Mouse (Mus musculus) embryonic facial prominence, embryonic 11.5 days (tissue): Measurements from ENCODE around the gene Lonp2. TPM values are rescaled to one million over a fixed set of nuclear protein-coding genes. Genes with fewer than 3 reads are reported as not detected.

Experiments
- ATAC-seq: fragments of 200-750 bp; cut with Nextera tagmentation; replicated peaks from 2 replicates; pipeline ENCODE4 v1.8.0; 2017; ENCODE audit warnings: low read depth; ENCODE audit not compliant: insufficient number of reproducible peaks, low FRiP score, low TSS enrichment
- DNase-seq: peaks from one replicate; pipeline ENCODE4 v3.0.0-alpha.2; 2015; ENCODE audit warnings: low spot score
- H3K27ac ChIP-seq: fragments of 300-500 bp; sonication (generic); replicated peaks from 2 replicates; pipeline ENCODE4 v1.5.1; 2014; ENCODE audit warnings: mild to moderate bottlenecking, low read depth, low read length, control low read depth
- H3K27me3 ChIP-seq: fragments of 300-500 bp; sonication (generic); 2 replicates; pipeline ENCODE4 v1.6.1; 2014; ENCODE audit warnings: mild to moderate bottlenecking, low read length, moderate library complexity, mixed read lengths; ENCODE audit not compliant: control insufficient read depth, insufficient read depth
- H3K36me3 ChIP-seq: fragments of 300-500 bp; sonication (generic); replicated peaks from 2 replicates; pipeline ENCODE4 v1.6.1; 2014; ENCODE audit warnings: low read depth, mild to moderate bottlenecking, low read length, moderate library complexity, mixed read lengths; ENCODE audit not compliant: control insufficient read depth, insufficient read depth
- H3K4me1 ChIP-seq: fragments of 300-500 bp; sonication (generic); 2 replicates; pipeline ENCODE4 v1.6.1; 2014; ENCODE audit warnings: low read length, mixed read lengths; ENCODE audit not compliant: control insufficient read depth, insufficient read depth
- H3K4me2 ChIP-seq: fragments of 300-500 bp; sonication (generic); 2 replicates; pipeline ENCODE4 v1.6.1; 2014; ENCODE audit warnings: low read depth, mild to moderate bottlenecking, control low read depth, low read length, moderate library complexity
- H3K4me3 ChIP-seq: fragments of 300-500 bp; sonication (generic); 2 replicates; pipeline ENCODE4 v1.5.1; 2014; ENCODE audit warnings: low read depth, low read length, control low read depth
- H3K9ac ChIP-seq: fragments of 300-500 bp; sonication (generic); replicated peaks from 2 replicates; pipeline ENCODE4 v1.6.1; 2014; ENCODE audit warnings: mild to moderate bottlenecking, control low read depth, low read length
- H3K9me3 ChIP-seq: fragments of 300-500 bp; sonication (generic); replicated peaks from 2 replicates; pipeline ENCODE4 v1.6.1; 2016; ENCODE audit warnings: mild to moderate bottlenecking, low read length, inconsistent platforms, mixed read lengths; ENCODE audit not compliant: control insufficient read depth
- WGBS: fragments of 180-500 bp; shearing (Covaris S2); extraction: QIAGEN DNeasy Blood & Tissue Kit; methylation state at CpG from one replicate; pipeline ENCODE4 v1.1.7; 2014; 5-methylcytosine and 5-hydroxymethylcytosine counted together
- polyA plus RNA-seq: library from polyadenylated mRNA; unstranded; fragments of >200 nt; fragmentation: Nextera tagmentation; extraction: Ambion mirVana; gene quantifications from 2 replicates; pipeline ENCODE4 v1.2.1, GENCODE M21; 2014

Gene Lonp2
- polyA plus RNA-seq, 1 experiment from 2014 or later = 67.3 TPM

DNA sequence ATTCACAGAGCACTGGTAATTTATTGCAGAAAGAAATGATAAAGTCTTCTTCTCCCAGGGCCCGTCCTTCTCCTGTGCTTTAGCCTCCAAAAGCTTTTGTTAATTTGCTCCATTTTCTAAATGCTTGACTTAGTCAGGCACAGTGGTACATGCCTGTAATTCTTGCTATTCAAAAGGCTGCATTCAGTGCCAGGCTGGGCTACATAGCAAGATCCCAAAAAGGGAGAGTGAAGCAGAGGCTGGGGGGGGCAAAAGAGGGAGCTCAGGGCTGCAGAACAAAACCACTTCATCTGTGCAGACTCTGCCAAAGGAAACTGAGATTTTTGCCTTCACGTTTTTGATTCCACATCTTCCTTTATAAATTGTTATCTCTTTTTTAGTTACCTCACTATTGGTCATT is 28.7 kb downstream of the Lonp2 start:
- ATAC-seq = no peak
- no peaks in the 10 kb centered on the region for H3K4me1 ChIP-seq
- DNase-seq = no peak
- no peak overlapping the region for H3K4me2 ChIP-seq
- H3K27ac ChIP-seq = no peak overlapping the region
- H3K9ac ChIP-seq = no peak overlapping the region
- no peaks in the 10 kb centered on the region for H3K27me3 ChIP-seq
- H3K9me3 ChIP-seq = no peaks in the 10 kb centered on the region
- no peaks in the 10 kb centered on the region for H3K36me3 ChIP-seq
- no peak overlapping the region for H3K4me3 ChIP-seq
- 92% methylated on average over 2 of the region's 2 CpGs for WGBS

- no peaks in the 10 kb centered on the region for H3K4me1 ChIP-seq
- no peak overlapping the region for H3K4me3 ChIP-seq
- no peaks in the 10 kb centered on the region for H3K36me3 ChIP-seq
- 68% methylated on average over 1 of the region's 1 CpGs for WGBS
- no peak overlapping the region for H3K9ac ChIP-seq
- no peaks in the 10 kb centered on the region for H3K27me3 ChIP-seq
- no peak overlapping the region for H3K4me2 ChIP-seq
- no peaks in the 10 kb centered on the region for H3K9me3 ChIP-seq
- DNase-seq (no peak), ATAC-seq (no peak)
- H3K27ac ChIP-seq = no peak overlapping the region
These were observed 30.7 kb downstream of the Lonp2 start for GRCm38 (mm10) chr8:86654578-86654977.

- no peak for ATAC-seq
- no peak overlapping the region for H3K27ac ChIP-seq
- H3K4me1 ChIP-seq = no peaks in the 10 kb centered on the region
- DNase-seq = no peak
- H3K4me3 ChIP-seq = no peak overlapping the region
- H3K36me3 ChIP-seq = no peaks in the 10 kb centered on the region; the same call in 1 of the 2 replicates
- no peaks in the 10 kb centered on the region for H3K9me3 ChIP-seq
- H3K4me2 ChIP-seq = no peak overlapping the region
- no peaks in the 10 kb centered on the region for H3K27me3 ChIP-seq
- H3K9ac ChIP-seq = no peak overlapping the region
These were observed 44.9 kb downstream of the Lonp2 start for GRCm38 (mm10) chr8:86668750-86669149.

GRCm38 (mm10) chr8:86669259-86669658 is 45.4 kb downstream of the Lonp2 start:
- H3K4me1 ChIP-seq = no peaks in the 10 kb centered on the region
- ATAC-seq (no peak), DNase-seq (no peak)
- 70% methylated on average over 4 of the region's 4 CpGs for WGBS
- no peaks in the 10 kb centered on the region for H3K9me3 ChIP-seq
- H3K36me3 ChIP-seq = no peaks in the 10 kb centered on the region; the same call in 1 of the 2 replicates
- H3K27me3 ChIP-seq = no peaks in the 10 kb centered on the region
- no peak overlapping the region for H3K27ac ChIP-seq
- no peak overlapping the region for H3K9ac ChIP-seq
- no peak overlapping the region for H3K4me3 ChIP-seq
- no peak overlapping the region for H3K4me2 ChIP-seq

DNA sequence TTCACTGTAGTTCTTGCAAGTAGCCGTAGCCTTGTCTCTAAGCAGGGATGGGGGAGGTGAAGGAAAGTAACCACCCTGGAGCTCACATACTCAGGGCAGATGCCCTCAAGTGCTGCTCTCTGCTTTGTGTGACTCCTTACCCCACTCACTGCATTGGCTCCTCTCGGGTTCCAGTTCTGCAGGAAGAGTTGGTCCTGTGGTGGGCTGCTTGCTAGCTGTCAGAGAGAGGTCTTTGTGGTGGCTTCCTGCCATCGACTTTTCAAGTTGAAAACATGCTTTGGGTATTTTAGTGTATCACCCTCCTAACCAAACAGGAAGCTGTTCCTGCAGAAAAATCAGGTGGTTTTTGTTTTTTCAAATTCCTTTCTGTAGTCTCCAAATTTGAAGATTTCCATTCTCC is 62.8 kb downstream of the Lonp2 start:
- DNase-seq (no peak), ATAC-seq (no peak)
- Histone ChIP-seq H3K4me3 (no peak overlapping the region), H3K4me2 (no peak overlapping the region), H3K27ac (no peak overlapping the region), H3K9ac (no peak overlapping the region), H3K36me3 (no peaks in the 10 kb centered on the region), H3K4me1 (no peaks in the 10 kb centered on the region), H3K27me3 (no peaks in the 10 kb centered on the region), H3K9me3 (no peaks in the 10 kb centered on the region)
- 49% methylated on average over 3 of the region's 3 CpGs for whole genome bisulfite sequencing

GRCm38 (mm10) chr8:86692107-86692506 is 68.3 kb downstream of the Lonp2 start:
- H3K9me3 ChIP-seq = no peaks in the 10 kb centered on the region
- H3K4me1 ChIP-seq = no peaks in the 10 kb centered on the region
- H3K27ac ChIP-seq = no peak overlapping the region
- no peak for ATAC-seq
- no peaks in the 10 kb centered on the region for H3K27me3 ChIP-seq
- no peak for DNase-seq
- H3K9ac ChIP-seq = no peak overlapping the region
- H3K4me3 ChIP-seq = no peak overlapping the region
- H3K4me2 ChIP-seq = no peak overlapping the region
- WGBS = 84% methylated on average over 1 of the region's 1 CpGs
- H3K36me3 ChIP-seq = no peaks in the 10 kb centered on the region

GRCm38 (mm10) chr8:86694011-86694410 is 70.2 kb downstream of the Lonp2 start:
- no peak overlapping the region for H3K9ac ChIP-seq
- H3K27ac ChIP-seq = no peak overlapping the region
- DNase-seq (no peak), ATAC-seq (no peak)
- H3K4me1 ChIP-seq = no peaks in the 10 kb centered on the region
- H3K27me3 ChIP-seq = no peaks in the 10 kb centered on the region
- no peaks in the 10 kb centered on the region for H3K9me3 ChIP-seq
- no peak overlapping the region for H3K4me3 ChIP-seq
- WGBS = 85% methylated on average over 1 of the region's 1 CpGs
- H3K36me3 ChIP-seq = no peaks in the 10 kb centered on the region
- no peak overlapping the region for H3K4me2 ChIP-seq

- DNase-seq (no peak), ATAC-seq (no peak)
- no peak overlapping the region for H3K4me3 ChIP-seq
- no peak overlapping the region for H3K4me2 ChIP-seq
- WGBS = 80% methylated on average over 2 of the region's 2 CpGs
- no peaks in the 10 kb centered on the region for H3K9me3 ChIP-seq
- no peaks in the 10 kb centered on the region for H3K27me3 ChIP-seq
- no peaks in the 10 kb centered on the region for H3K4me1 ChIP-seq
- no peak overlapping the region for H3K27ac ChIP-seq
- no peaks in the 10 kb centered on the region for H3K36me3 ChIP-seq
- no peak overlapping the region for H3K9ac ChIP-seq
These were observed 71.9 kb downstream of the Lonp2 start for GRCm38 (mm10) chr8:86695703-86696102.
